Mouse (Mus musculus) forebrain, embryonic 16.5 days (tissue): ENCODE data around the gene Knop1. TPM values are rescaled to one million over a fixed set of nuclear protein-coding genes. Genes with fewer than 3 reads are reported as not detected.

ENCODE experiments used
- ATAC-seq: fragments of 200-750 bp; cut with Nextera tagmentation; 2 replicates; pipeline ENCODE4 v1.8.0; 2017; ENCODE audit warnings: mild to moderate bottlenecking, moderate library complexity
- H3K27ac ChIP-seq: fragments of 300-500 bp; sonication (generic); 2 replicates; pipeline ENCODE4 v1.5.1; 2014; ENCODE audit warnings: low read length, control low read depth
- H3K27me3 ChIP-seq: fragments of 300-500 bp; sonication (generic); replicated peaks from 2 replicates; pipeline ENCODE4 v1.6.1; 2014; ENCODE audit warnings: low read length; ENCODE audit not compliant: control insufficient read depth, insufficient read depth
- H3K36me3 ChIP-seq: fragments of 300-500 bp; sonication (generic); 2 replicates; pipeline ENCODE4 v1.6.1; 2014; ENCODE audit not compliant: control insufficient read depth, insufficient read depth
- H3K4me1 ChIP-seq: fragments of 300-500 bp; sonication (generic); replicated peaks from 2 replicates; pipeline ENCODE4 v1.6.1; 2014; ENCODE audit warnings: low read length; ENCODE audit not compliant: control insufficient read depth, insufficient read depth
- H3K4me2 ChIP-seq: fragments of 300-500 bp; sonication (generic); 2 replicates; pipeline ENCODE4 v1.6.1; 2014; ENCODE audit warnings: mild to moderate bottlenecking, low read length, control low read depth
- H3K4me3 ChIP-seq: fragments of 300-500 bp; sonication (generic); replicated peaks from 2 replicates; pipeline ENCODE4 v1.5.1; 2014; ENCODE audit warnings: mild to moderate bottlenecking, low read length, control low read depth
- H3K9ac ChIP-seq: fragments of 300-500 bp; sonication (generic); replicated peaks from 2 replicates; pipeline ENCODE4 v1.6.1; 2014; ENCODE audit warnings: low read depth, low read length, control low read depth
- H3K9me3 ChIP-seq: fragments of 300-500 bp; sonication (generic); 2 replicates; pipeline ENCODE4 v1.6.1; 2016; ENCODE audit warnings: low read length; ENCODE audit not compliant: control insufficient read depth
- WGBS: fragments of 180-500 bp; shearing (Covaris S2); extraction: QIAGEN DNeasy Blood & Tissue Kit; methylation state at CpG from one replicate; pipeline ENCODE4 v1.1.7; 2014; 5-methylcytosine and 5-hydroxymethylcytosine counted together
- polyA plus RNA-seq: library from polyadenylated mRNA; unstranded; fragments of >200 nt; fragmentation: Nextera tagmentation; extraction: Ambion mirVana; gene quantifications from 2 replicates; pipeline ENCODE4 v1.2.1, GENCODE M21; 2015

Gene Knop1
- polyA plus RNA-seq, 1 experiment from 2014 or later, result 69.1 TPM

DNA sequence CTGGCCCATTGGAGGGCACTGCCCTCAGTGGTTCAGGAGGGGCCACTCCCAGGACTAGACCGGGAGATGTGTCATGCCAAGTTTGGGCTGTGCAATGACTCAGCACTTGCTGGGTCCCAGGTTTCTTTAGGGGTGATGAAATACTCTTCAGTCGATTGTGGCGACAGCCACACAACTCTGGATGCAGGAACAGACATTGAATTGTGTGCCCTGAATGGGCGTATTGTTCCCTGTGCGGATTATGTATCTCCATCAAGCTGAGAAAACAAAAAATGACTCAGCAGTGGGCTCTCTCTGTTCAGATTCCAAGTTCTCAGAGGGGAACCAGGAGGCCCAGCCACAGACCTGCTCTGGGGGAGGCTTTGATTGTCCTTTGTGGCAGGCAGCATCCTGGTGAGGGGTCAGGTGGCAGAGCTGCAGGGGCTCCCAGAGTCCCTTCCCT lies 28.1 kb downstream of the Knop1 start:
- Histone ChIP-seq H3K4me2 (no peak overlapping the region), H3K27me3 (no peaks in the 10 kb centered on the region), H3K36me3 (peaks cover 2% of the 10 kb centered on the region; the same call in 1 of the 2 replicates), H3K9ac (no peak overlapping the region), H3K9me3 (no peaks in the 10 kb centered on the region), H3K27ac (no peak overlapping the region), H3K4me1 (0 out of 2 replicates have a peak, but pooled peaks cover 2% of the 10 kb centered on the region), H3K4me3 (no peak overlapping the region)
- no peak for ATAC-seq
- 11% methylated on average over 5 of the region's 5 CpGs for WGBS

DNA sequence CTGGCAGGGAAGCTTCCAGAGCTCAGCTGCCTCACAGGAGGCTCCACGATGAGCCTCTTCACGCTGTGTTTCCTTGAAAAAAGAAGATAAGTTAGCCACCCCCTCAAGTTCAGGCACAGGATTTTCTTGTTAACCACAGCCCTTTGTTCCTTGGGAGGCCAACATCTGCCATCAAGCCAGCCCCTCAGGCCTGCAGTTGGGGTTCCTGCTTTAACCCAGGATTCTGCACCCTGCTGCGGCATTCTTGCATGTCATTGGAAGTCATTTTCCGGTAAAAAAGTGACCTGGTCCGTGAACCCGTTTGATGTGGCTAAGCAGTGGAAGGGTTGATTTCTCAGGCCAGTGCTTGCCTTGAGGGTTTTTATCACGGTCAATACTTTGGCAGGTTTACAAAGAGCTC lies 31.6 kb downstream of the Knop1 start:
- Histone ChIP-seq H3K4me2 (no peak overlapping the region), H3K9ac (no peak overlapping the region), H3K4me1 (0 out of 2 replicates have a peak, but pooled peaks cover 2% of the 10 kb centered on the region), H3K9me3 (no peaks in the 10 kb centered on the region), H3K27ac (no peak overlapping the region), H3K27me3 (no peaks in the 10 kb centered on the region), H3K4me3 (no peak overlapping the region), H3K36me3 (peaks cover 2% of the 10 kb centered on the region; the same call in 1 of the 2 replicates)
- WGBS, result 71% methylated on average over 7 of the region's 7 CpGs
- no peak for ATAC-seq

DNA sequence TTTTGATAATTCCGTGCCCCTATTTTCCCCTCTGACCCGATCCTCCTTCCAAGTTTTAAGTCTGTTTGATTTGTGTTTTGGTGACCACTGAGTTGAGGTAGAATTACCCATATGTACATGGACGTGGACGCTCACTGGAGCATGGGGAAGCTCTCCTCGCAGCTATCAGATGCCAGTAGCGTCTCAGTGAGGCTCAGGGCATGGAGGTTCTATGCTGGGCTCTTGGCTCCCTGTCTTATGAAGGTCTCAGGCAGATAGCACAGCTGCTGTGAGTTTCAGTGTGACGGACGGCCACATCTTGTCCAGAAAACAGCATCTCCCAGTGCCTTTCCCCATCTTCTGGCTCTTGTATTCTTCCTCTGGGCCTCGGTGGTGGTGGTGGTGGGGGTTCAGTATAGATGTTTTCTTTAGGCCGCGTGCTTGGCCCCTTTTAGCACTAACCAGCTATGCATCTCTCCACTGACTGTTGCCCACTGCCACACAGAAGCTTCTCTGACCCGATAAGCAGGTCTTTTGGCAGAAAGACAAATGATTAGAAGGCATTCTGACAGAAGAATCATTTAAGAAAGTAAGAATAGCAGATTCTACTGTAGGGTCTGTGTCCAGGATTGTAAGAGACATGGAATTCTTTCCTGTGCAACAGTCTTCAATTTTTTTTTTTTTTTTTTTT lies 34.0 kb downstream of the Knop1 start:
- no peaks in the 10 kb centered on the region; the same call in 1 of the 2 replicates for H3K36me3 ChIP-seq
- H3K4me1 ChIP-seq, result no peaks in the 10 kb centered on the region
- no peak for ATAC-seq
- 94% methylated on average over 12 of the region's 12 CpGs for WGBS
- H3K27me3 ChIP-seq, result no peaks in the 10 kb centered on the region
- H3K27ac ChIP-seq, result no peak overlapping the region
- H3K4me3 ChIP-seq, result no peak overlapping the region
- H3K9ac ChIP-seq, result no peak overlapping the region
- H3K9me3 ChIP-seq, result no peaks in the 10 kb centered on the region
- no peak overlapping the region for H3K4me2 ChIP-seq

DNA sequence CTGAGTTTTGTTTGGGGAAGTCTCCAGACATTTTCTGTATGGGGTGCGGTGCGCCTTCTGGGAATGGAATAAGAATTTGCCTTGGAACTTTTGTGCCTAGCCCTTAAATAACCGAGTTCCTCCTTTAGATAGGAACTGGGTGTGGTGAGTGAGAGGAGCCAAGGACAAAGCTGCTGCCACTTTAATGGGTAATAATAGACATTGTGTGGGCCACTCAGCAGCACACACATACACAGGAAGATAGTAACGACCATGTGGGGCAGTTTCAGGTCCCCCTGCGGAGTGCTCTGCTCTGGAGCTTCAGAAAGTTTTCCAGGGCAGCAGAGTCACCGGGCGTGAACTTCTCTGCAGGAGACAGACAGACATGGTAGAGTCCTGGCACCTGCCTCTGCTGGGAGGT lies 34.7 kb downstream of the Knop1 start:
- H3K4me1 ChIP-seq, result no peaks in the 10 kb centered on the region
- no peaks in the 10 kb centered on the region; the same call in 1 of the 2 replicates for H3K36me3 ChIP-seq
- H3K9ac ChIP-seq, result no peak overlapping the region
- no peaks in the 10 kb centered on the region for H3K27me3 ChIP-seq
- H3K27ac ChIP-seq, result no peak overlapping the region
- no peak for ATAC-seq
- H3K4me3 ChIP-seq, result no peak overlapping the region
- no peaks in the 10 kb centered on the region for H3K9me3 ChIP-seq
- H3K4me2 ChIP-seq, result no peak overlapping the region
- WGBS, result 73% methylated on average over 7 of the region's 7 CpGs

DNA sequence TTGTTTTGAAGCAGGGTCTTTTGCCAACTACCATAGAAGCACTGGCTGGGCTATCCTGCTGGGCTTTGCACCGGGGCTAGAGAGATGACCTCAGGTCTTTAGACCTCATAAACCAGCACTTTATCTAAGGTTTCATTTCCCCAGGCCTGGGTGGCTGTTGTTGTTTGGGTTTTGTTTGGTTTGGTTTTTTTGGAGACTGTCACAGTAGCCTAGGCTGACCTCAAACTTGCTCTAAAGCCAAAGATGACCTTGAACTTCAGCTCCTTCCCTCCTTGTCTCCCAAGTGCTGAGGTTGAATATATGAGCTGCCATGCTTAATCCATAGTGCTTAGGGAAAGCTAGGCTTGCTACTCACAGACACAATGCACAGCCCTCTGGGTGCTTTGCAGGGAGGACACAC lies 36.4 kb downstream of the Knop1 start:
- Histone ChIP-seq H3K4me1 (no peaks in the 10 kb centered on the region), H3K9me3 (no peaks in the 10 kb centered on the region), H3K27me3 (no peaks in the 10 kb centered on the region), H3K27ac (no peak overlapping the region), H3K4me2 (no peak overlapping the region), H3K36me3 (peaks cover 2% of the 10 kb centered on the region; the same call in 1 of the 2 replicates), H3K4me3 (no peak overlapping the region), H3K9ac (no peak overlapping the region)
- no peak for ATAC-seq
- WGBS, result 100% methylated on average over 1 of the region's 1 CpGs

DNA sequence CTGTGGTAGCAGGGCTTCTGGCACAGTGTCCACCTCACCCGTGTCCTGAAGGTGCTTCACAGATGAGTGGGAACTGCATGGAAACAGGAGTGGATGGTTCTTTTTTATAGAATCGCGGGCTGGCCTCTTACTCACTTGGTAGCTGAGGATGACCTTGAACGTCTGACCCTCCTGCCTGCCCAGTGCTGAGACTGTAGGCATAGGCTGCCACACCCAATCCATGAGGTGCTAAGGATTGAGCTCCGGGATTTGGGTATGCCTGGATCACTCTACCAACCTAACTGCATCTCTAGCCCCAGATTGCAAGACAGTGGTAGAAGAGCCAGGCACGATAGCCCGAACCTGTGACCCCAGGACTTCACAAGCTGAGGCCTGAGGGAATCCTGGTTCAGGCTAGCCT lies 38.3 kb downstream of the Knop1 start:
- Histone ChIP-seq H3K4me3 (no peak overlapping the region), H3K27ac (no peak overlapping the region), H3K4me2 (no peak overlapping the region), H3K9ac (no peak overlapping the region), H3K4me1 (no peaks in the 10 kb centered on the region), H3K27me3 (no peaks in the 10 kb centered on the region), H3K36me3 (peaks cover 10% of the 10 kb centered on the region), H3K9me3 (no peaks in the 10 kb centered on the region)
- no peak for ATAC-seq
- WGBS, result 96% methylated on average over 7 of the region's 7 CpGs

DNA sequence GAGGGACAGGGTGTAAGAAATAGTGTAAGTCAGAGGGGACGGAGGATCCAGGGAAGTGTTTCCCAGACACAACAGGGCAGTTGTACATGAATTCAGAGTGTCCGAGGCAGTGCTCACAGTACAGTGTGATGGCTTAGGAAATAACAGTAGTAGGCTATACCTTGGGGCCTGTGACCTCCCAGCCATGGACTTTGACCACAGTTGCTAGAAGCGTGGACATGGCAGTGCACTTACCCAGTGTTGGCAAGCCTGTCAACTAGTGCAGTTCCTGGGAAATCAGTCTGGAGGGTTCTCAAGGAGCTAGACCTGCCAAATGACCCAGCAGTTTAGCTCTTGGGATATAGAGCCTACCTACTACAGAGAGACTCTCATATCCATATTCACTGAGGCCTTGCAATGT lies 39.8 kb downstream of the Knop1 start:
- Histone ChIP-seq H3K27ac (no peak overlapping the region), H3K4me1 (no peaks in the 10 kb centered on the region), H3K27me3 (no peaks in the 10 kb centered on the region), H3K4me2 (no peak overlapping the region), H3K9ac (no peak overlapping the region), H3K4me3 (no peak overlapping the region), H3K9me3 (no peaks in the 10 kb centered on the region), H3K36me3 (peaks cover 10% of the 10 kb centered on the region)
- ATAC-seq, result no peak
- WGBS, result 94% methylated on average over 3 of the region's 3 CpGs

DNA sequence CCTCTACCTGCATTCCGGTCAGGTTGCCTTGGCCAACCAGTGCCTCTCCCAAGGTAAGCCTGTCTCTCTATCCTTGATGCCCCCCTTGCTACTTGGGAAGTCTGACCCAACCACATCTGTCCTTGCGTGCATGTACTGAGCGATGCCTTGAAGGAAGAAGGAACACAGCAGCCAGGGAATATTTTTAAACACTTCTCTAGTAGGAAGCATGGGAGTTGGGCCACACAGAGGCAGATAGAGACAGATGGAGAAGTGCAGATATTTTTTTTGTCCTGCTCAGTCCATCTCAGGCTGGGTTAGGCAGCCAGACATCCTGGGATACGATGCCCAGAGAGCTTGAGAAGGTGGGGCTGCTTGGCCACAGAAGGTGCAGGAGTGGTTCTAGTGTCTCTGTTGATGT lies 42.5 kb downstream of the Knop1 start:
- H3K9ac ChIP-seq, result no peak overlapping the region
- H3K36me3 ChIP-seq, result peaks cover 12% of the 10 kb centered on the region
- H3K4me1 ChIP-seq, result no peaks in the 10 kb centered on the region
- no peak for ATAC-seq
- H3K27ac ChIP-seq, result no peak overlapping the region
- no peaks in the 10 kb centered on the region for H3K9me3 ChIP-seq
- no peak overlapping the region for H3K4me2 ChIP-seq
- no peak overlapping the region for H3K4me3 ChIP-seq
- WGBS, result 95% methylated on average over 4 of the region's 4 CpGs
- H3K27me3 ChIP-seq, result no peaks in the 10 kb centered on the region

DNA sequence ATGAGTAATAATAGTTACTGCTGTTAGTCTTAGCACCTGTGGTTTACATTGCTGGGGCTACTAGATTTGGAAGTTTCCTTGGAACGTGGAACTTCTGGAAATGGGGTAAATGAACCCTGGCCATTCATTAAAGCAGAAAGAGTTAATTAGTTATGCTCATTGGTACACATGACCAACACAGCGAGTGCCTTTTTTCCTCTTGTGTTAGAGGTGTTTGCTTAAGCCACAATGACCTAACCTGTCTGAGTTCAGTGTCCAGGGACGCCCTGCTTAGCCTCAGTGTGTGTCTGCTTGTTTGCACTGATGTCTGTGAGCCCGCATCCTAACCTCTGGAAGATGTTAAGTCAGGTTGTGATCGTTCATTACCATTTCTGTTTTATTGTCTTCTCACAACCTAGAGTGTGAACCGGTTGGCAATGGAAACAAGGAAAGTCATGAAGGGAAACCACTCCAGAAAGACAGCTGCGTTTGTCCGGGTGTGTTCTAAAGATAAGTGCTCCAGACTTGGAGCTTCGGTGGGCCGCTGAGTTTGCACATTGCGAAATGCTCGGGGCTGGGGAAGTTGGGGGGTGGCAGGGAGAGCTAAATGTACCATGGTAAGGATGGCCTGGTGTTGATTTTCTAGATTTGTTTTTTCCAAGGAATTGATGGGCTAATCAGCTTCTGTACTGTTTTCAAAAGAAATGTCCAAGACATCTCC lies 44.5 kb downstream of the Knop1 start:
- peaks cover 12% of the 10 kb centered on the region for H3K36me3 ChIP-seq

More for the DNA sequence above, 44.5 kb downstream of the Knop1 start:
- WGBS, result 85% methylated on average over 12 of the region's 12 CpGs
- Histone ChIP-seq H3K9me3 (no peaks in the 10 kb centered on the region), H3K4me3 (no peak overlapping the region), H3K27ac (no peak overlapping the region), H3K9ac (no peak overlapping the region), H3K4me2 (no peak overlapping the region), H3K4me1 (peaks cover 6% of the 10 kb centered on the region), H3K27me3 (no peaks in the 10 kb centered on the region)
- no peak for ATAC-seq
